Mouse (Mus musculus): ENCODE data around the gene Gm1604a. TPM values are rescaled to one million over a fixed set of nuclear protein-coding genes. Genes with fewer than 3 reads are reported as not detected.
"Not testable (repeated sequence)": the region's sequence is repeated elsewhere in the genome, so short reads cannot be mapped to it uniquely, and the experiment has no call there.

The Gm1604a gene
- 1 to 10 TPM in 1 of 2 experiments, under 1 TPM in 1; 0.96 to 1.6 TPM for total RNA-seq (2021)
- long read RNA-seq, result 0 reads

- peak; percentile 14 to 41 for DNase-seq (ENCODE audit: low spot score in 2 of 2)
These were observed at the start of gene Gm1604a for GRCm38 (mm10) chr17:7025257-7025656. TSS of gene Gm1604a (plus strand) at chr17:7025568.

GRCm38 (mm10) chr17:6978287-6979248, 46.8 kb upstream of the Gm1604a start, which contains the start of gene Gm49721:
TSS of gene Gm49721 (plus strand) at chr17:6978904.
- peak; percentile 51 to 53 for DNase-seq (ENCODE audit: low spot score in 2 of 2)

DNA sequence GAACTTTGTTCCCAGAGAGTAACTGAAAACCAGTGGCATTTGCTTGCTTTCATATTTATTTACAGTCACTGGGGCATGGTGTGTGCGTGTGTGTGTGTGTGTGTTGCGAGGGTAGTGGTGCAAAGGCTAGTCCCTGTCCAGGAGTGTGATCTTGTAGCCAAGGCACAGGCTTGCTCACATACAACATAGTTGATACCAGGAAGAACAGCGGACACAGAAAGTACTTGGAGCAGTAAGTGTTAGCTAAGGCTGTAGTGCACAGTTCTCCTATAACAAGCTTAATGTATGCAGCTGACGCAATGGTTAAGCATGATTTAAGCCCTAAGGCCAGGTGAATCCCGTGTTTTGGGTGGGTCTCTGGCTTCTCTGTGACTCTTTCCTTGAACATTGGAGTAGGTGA, 46.0 kb upstream of the Gm1604a start:
- DNase-seq (ENCODE audit: low spot score in 2 of 2), result not testable (repeated sequence)

- not testable (repeated sequence) for DNase-seq (ENCODE audit: low spot score in 2 of 2)
These were observed 45.2 kb upstream of the Gm1604a start for GRCm38 (mm10) chr17:6980144-6980543.

DNA sequence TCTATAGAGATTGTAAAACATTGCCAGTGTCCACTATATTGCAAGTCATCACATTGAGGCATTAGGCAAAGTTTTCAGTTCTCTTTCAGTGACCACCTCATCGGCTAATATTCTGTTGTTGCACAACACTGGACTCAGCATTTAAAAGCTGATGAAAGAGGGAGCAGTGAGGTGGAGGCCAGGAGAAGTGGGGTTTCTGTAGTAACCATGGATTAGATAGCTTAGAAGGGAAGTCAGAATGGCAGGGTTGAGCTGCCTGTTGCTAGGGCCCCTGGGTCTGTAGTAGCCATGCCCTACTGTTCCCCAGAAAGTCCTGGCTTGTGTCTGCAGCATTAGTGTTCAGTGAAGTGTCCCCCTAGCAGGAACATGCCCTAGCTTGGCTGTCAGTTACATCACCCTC, 39.2 kb upstream of the Gm1604a start:
- DNase-seq (ENCODE audit: low spot score in 2 of 2), result not testable (repeated sequence)

GRCm38 (mm10) chr17:6995504-6995903, 29.9 kb upstream of the Gm1604a start:
- DNase-seq (ENCODE audit: low spot score in 2 of 2), result not testable (repeated sequence)

- not testable (repeated sequence) for DNase-seq (ENCODE audit: low spot score in 2 of 2)
These were observed 28.5 kb upstream of the Gm1604a start for GRCm38 (mm10) chr17:6996826-6997225.

GRCm38 (mm10) chr17:6997778-6998490, 27.4 kb upstream of the Gm1604a start:
- DNase-seq (ENCODE audit: low spot score in 2 of 2), result not testable (repeated sequence)

GRCm38 (mm10) chr17:7001790-7002585, 23.4 kb upstream of the Gm1604a start:
- DNase-seq (ENCODE audit: low spot score in 2 of 2), result not testable (repeated sequence)

DNA sequence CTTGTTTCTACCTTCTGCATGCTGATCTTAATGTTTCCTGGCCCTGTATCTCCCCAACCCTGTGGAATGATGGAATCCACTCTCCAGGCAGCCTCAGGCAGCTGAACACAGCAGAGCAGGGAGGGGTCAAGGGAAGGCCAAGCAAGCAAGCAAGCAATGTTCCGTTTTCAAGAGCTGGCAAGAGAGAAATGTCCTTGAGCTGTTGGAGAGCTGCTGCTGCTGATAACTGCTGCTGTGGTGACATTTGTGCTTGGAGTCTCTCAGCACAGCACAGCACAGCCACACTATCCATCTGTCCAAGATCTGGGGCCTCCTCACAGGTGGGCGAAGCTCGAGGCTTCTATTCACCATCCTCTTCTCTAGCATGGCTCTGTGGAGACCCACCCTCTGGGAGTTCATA, 22.0 kb upstream of the Gm1604a start:
- DNase-seq (ENCODE audit: low spot score in 2 of 2), result not testable (repeated sequence)

- DNase-seq (ENCODE audit: low spot score in 2 of 2), result not testable (repeated sequence)
These were observed 19.7 kb upstream of the Gm1604a start for GRCm38 (mm10) chr17:7005646-7006045.

- not testable (repeated sequence) for DNase-seq (ENCODE audit: low spot score in 2 of 2)
These were observed 16.5 kb upstream of the Gm1604a start for GRCm38 (mm10) chr17:7008885-7009284.

GRCm38 (mm10) chr17:7009440-7009839, 15.9 kb upstream of the Gm1604a start:
- DNase-seq (ENCODE audit: low spot score in 2 of 2), result not testable (repeated sequence)

- not testable (repeated sequence) for DNase-seq (ENCODE audit: low spot score in 2 of 2)
These were observed 15.5 kb upstream of the Gm1604a start for GRCm38 (mm10) chr17:7009901-7010300.

- not testable (repeated sequence) for DNase-seq (ENCODE audit: low spot score in 2 of 2)
These were observed 11.2 kb upstream of the Gm1604a start for GRCm38 (mm10) chr17:7014190-7014589.

DNA sequence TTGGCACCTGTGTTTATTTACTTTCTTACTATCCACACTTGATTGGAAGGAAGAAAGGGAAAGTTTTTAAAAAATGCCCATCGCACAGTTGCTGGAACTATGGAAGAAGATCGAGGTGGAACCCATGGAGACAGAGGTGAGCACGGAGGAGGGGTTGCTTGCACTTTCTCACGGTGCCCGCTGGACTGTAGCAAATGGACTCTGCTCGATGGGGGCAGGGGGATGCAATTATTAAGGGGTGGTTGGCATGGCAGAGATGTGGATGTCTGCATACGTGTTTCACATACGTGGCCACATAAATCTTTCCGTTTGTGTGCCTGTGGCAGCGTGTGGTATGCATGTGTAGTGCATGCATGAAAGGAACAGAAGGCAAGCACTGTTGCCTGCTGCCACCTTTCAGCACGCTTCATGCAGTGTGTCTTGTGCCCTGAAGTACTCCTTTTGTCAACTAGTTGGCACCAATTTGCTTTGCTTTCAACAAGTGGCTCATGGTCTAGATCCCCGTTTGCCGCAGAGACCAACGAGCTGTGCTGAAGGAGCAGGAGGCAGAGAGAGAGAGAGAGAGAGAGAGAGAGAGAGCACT, 487 bp downstream of the Gm1604a start:
- DNase-seq (ENCODE audit: low spot score in 2 of 2), result not testable (repeated sequence)

DNA sequence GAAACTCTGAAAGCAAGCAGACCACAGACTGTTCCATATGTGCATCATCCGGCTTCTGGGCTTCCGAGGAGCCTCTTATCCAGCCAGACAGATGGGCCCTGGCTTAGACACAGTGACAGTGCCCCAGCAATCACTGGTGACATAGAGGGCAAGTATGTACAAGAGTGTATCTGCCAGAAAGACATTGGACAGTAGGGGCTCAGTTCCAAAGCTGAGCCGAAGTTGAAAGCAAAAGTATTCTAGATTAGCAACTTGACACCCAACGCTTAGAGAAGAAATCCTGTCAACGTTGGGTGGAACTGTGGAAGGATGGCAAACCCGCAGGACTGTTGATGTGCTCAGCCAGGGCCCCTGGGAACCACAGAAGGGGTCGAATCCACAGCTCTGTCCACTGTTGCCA, 4.8 kb downstream of the Gm1604a start:
- not testable (repeated sequence) for DNase-seq (ENCODE audit: low spot score in 2 of 2)

GRCm38 (mm10) chr17:7030622-7031174, 5.3 kb downstream of the Gm1604a start:
- DNase-seq (ENCODE audit: low spot score in 2 of 2), result not testable (repeated sequence)

GRCm38 (mm10) chr17:7033192-7034166, 8.1 kb downstream of the Gm1604a start:
- DNase-seq (ENCODE audit: low spot score in 2 of 2), result not testable (repeated sequence)

Measured in layer of hippocampus, adult 18-20 months (tissue).